Mouse (Mus musculus) small intestine, adult 2 months (tissue): Measurements from ENCODE around the gene Slc16a13. TPM values are rescaled to one million over a fixed set of nuclear protein-coding genes. Genes with fewer than 3 reads are reported as not detected.
"Not testable (repeated sequence)": the region's sequence is repeated elsewhere in the genome, so short reads cannot be mapped to it uniquely, and the experiment has no call there.

Experiments
- H3K27ac ChIP-seq: fragments of 200-500 bp; 2 replicates; pipeline ENCODE4 v1.5.1; 2012; ENCODE audit warnings: low read depth, low read length, control low read depth, inconsistent platforms; ENCODE audit not compliant: insufficient read depth
- H3K27me3 ChIP-seq: fragments of 200-500 bp; 2 replicates; pipeline ENCODE4 v1.6.1; 2012; ENCODE audit warnings: mild to moderate bottlenecking, moderate library complexity, low read length, inconsistent platforms; ENCODE audit not compliant: control insufficient read depth, insufficient read depth
- H3K36me3 ChIP-seq: fragments of 200-500 bp; 2 replicates; pipeline ENCODE4 v1.6.1; 2012; ENCODE audit warnings: mild to moderate bottlenecking, low read length, control low read depth, inconsistent platforms; ENCODE audit not compliant: control insufficient read depth, insufficient read depth
- H3K4me1 ChIP-seq: fragments of 200-500 bp; 2 replicates; pipeline ENCODE4 v1.6.1; 2012; ENCODE audit warnings: low read length, inconsistent platforms, mixed read lengths; ENCODE audit not compliant: control insufficient read depth, insufficient read depth, insufficient read length
- H3K4me3 ChIP-seq: fragments of 200-500 bp; 2 replicates; pipeline ENCODE4 v1.5.1; 2012; ENCODE audit warnings: low read depth, mild to moderate bottlenecking, control low read depth, inconsistent platforms, low read length, moderate library complexity
- CTCF ChIP-seq: fragments of 200-500 bp; IDR thresholded peaks from 2 replicates; pipeline ENCODE4 v1.5.1; 2012; ENCODE audit warnings: low read depth, mild to moderate bottlenecking, control low read depth, inconsistent platforms, low read length, moderate library complexity, mixed read lengths; ENCODE audit not compliant: insufficient replicate concordance, insufficient read length; ENCODE audit errors: extremely low read depth
- POLR2A ChIP-seq: fragments of 200-500 bp; IDR thresholded peaks from 2 replicates; pipeline ENCODE4 v1.6.1; 2012; ENCODE audit warnings: low read depth, mild to moderate bottlenecking, control low read depth, inconsistent platforms, low read length, moderate library complexity
- WGBS: fragments of 180-500 bp; shearing (Covaris S2); methylation state at CpG from one replicate; pipeline ENCODE4 v1.1.7; 2018; 5-methylcytosine and 5-hydroxymethylcytosine counted together
- polyA plus RNA-seq: library from polyadenylated mRNA; depleted of rRNA; stranded (reverse); fragments of >200 nt; gene quantifications from 2 replicates; pipeline ENCODE4 v1.2.3, GENCODE M21; 2012; rRNA removed

Slc16a13 gene
- polyA plus RNA-seq, 1 experiment, result 4.7 TPM

- TF ChIP-seq CTCF (no peak), POLR2A (no peak)
- no peaks in the 10 kb centered on the region for H3K4me1 ChIP-seq
- no peak overlapping the region for H3K27ac ChIP-seq
- H3K4me3 ChIP-seq, result no peak overlapping the region
- WGBS, result 76% methylated on average over 7 of the region's 7 CpGs
- H3K36me3 ChIP-seq, result no peaks in the 10 kb centered on the region
- H3K27me3 ChIP-seq, result no peaks in the 10 kb centered on the region
Observed at GRCm38 (mm10) chr11:70170291-70170690, 50.6 kb downstream of the Slc16a13 start.

GRCm38 (mm10) chr11:70169471-70169870 lies 51.4 kb downstream of the Slc16a13 start:
- H3K36me3 ChIP-seq, H3K27ac ChIP-seq, H3K27me3 ChIP-seq, H3K4me1 ChIP-seq, H3K4me3 ChIP-seq: not testable (repeated sequence)
- 87% methylated on average over 7 of the region's 7 CpGs for WGBS

GRCm38 (mm10) chr11:70168136-70168535 lies 52.7 kb downstream of the Slc16a13 start:
- 66% methylated on average over 7 of the region's 7 CpGs for WGBS
- TF ChIP-seq CTCF, result no peak
- TF ChIP-seq POLR2A, result no peak
- H3K4me1 ChIP-seq, result no peaks in the 10 kb centered on the region
- no peak overlapping the region for H3K27ac ChIP-seq
- no peak overlapping the region for H3K4me3 ChIP-seq
- H3K36me3 ChIP-seq, result no peaks in the 10 kb centered on the region
- H3K27me3 ChIP-seq, result no peaks in the 10 kb centered on the region

Other genes with a start within 250 kb of the Slc16a13 start
- gene Ctdnep1, start 239.9 kb downstream of the Slc16a13 start, polyA plus RNA-seq, result 59.7 and 116 TPM in 2 replicates
- gene Elp5, start 238.5 kb downstream of the Slc16a13 start, polyA plus RNA-seq, result 24.4 and 37.8 TPM in 2 replicates
- gene Gabarap, start 229.9 kb downstream of the Slc16a13 start, polyA plus RNA-seq, result 211 and 564 TPM in 2 replicates
- 5.7 and 12.4 TPM in 2 replicates for gene Phf23, start 225.3 kb downstream of the Slc16a13 start, polyA plus RNA-seq
- gene Dvl2, start 220.5 kb downstream of the Slc16a13 start, polyA plus RNA-seq, result 5.2 and 7.4 TPM in 2 replicates
- 65.6 and 109 TPM in 2 replicates for gene Acadvl, start 205.7 kb downstream of the Slc16a13 start, polyA plus RNA-seq
- gene Dlg4, start 204.1 kb downstream of the Slc16a13 start, polyA plus RNA-seq, result 5.3 and 5.5 TPM in 2 replicates
- not detected in 2 replicates for gene Asgr1, start 167.0 kb downstream of the Slc16a13 start, polyA plus RNA-seq
- gene Asgr2, start 128.4 kb downstream of the Slc16a13 start, polyA plus RNA-seq, result 0.16 and 0.30 TPM in 2 replicates
- 0.93 and 1.6 TPM in 2 replicates for gene Mgl2, start 90.7 kb downstream of the Slc16a13 start, polyA plus RNA-seq
- 0.24 and 1.0 TPM in 2 replicates for gene Clec10a, start 64.9 kb downstream of the Slc16a13 start, polyA plus RNA-seq
- gene Slc16a11, start 8.3 kb downstream of the Slc16a13 start, polyA plus RNA-seq, result 6.6 and 12.7 TPM in 2 replicates
- 0.98 and 2.2 TPM in 2 replicates for gene Bcl6b, start 8.7 kb upstream of the Slc16a13 start, polyA plus RNA-seq
- gene 0610010K14Rik, start 16.9 kb upstream of the Slc16a13 start, polyA plus RNA-seq, result 25.2 and 45.3 TPM in 2 replicates
- gene Gm21988, start 18.8 kb upstream of the Slc16a13 start, polyA plus RNA-seq, result 2.6 and 4.4 TPM in 2 replicates
- gene Rnasek, start 18.8 kb upstream of the Slc16a13 start, polyA plus RNA-seq, result 86.6 and 182 TPM in 2 replicates
- 0.62 and 1.6 TPM in 2 replicates for gene Alox12, start 34.3 kb upstream of the Slc16a13 start, polyA plus RNA-seq
- gene Alox12e, start 101.6 kb upstream of the Slc16a13 start, polyA plus RNA-seq, result 0.24 and 0.51 TPM in 2 replicates
- gene Alox15, start 131.0 kb upstream of the Slc16a13 start, polyA plus RNA-seq, result 3.2 and 8.7 TPM in 2 replicates
- 7.5 and 12.2 TPM in 2 replicates for gene Pelp1, start 189.0 kb upstream of the Slc16a13 start, polyA plus RNA-seq
- gene Arrb2, start 211.6 kb upstream of the Slc16a13 start, polyA plus RNA-seq, result 15.3 and 23.2 TPM in 2 replicates
- 16.4 and 24.1 TPM in 2 replicates for gene Med11, start 230.9 kb upstream of the Slc16a13 start, polyA plus RNA-seq
- gene Zmynd15, start 238.4 kb upstream of the Slc16a13 start, polyA plus RNA-seq, result 2.5 and 7.1 TPM in 2 replicates
- gene Cxcl16, start 238.9 kb upstream of the Slc16a13 start, polyA plus RNA-seq, result 28.1 and 48.0 TPM in 2 replicates